Mouse (Mus musculus) embryo, embryonic 10 days (tissue): Measurements from ENCODE around the gene Urad.

ENCODE experiments used
- DNase-seq: peaks from one replicate; pipeline ENCODE4 v3.0.0-alpha.2; 2015; ENCODE audit warnings: low spot score

Gene Urad

DNA sequence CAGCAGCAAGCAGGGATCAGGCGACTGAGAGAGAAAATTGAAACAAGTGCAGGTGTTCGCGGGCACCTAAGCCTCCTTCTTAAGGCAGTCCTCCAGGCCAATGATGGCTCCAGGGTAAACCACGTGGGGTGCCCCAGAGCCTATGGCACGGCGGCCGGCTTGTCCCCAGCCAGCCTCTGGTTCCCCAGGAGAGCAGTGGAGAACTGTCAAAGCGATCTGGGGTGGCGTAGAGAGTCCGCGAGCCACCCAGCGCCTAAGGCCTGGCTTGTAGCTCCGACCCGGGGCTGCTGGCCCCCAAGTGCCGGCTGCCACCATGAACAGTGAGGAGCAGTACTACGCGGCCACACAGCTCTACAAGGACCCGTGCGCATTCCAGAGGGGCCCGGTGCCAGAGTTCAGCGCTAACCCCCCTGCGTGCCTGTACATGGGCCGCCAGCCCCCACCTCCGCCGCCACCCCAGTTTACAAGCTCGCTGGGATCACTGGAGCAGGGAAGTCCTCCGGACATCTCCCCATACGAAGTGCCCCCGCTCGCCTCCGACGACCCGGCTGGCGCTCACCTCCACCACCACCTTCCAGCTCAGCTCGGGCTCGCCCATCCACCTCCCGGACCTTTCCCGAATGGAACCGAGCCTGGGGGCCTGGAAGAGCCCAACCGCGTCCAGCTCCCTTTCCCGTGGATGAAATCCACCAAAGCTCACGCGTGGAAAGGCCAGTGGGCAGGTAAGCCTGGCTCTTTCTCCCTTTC, 52.1 kb downstream of the Urad start, which contains the start of gene Pdx1:
Pdx1 (plus strand) TSS at position 34 of the 747 bp plus-strand sequence.
- DNase-seq = peak; percentile 64

GRCm38 (mm10) chr5:147269371-147269770, 52.9 kb downstream of the Urad start:
- DNase-seq = no peak

GRCm38 (mm10) chr5:147268728-147269127, 53.5 kb downstream of the Urad start:
- no peak for DNase-seq

DNA sequence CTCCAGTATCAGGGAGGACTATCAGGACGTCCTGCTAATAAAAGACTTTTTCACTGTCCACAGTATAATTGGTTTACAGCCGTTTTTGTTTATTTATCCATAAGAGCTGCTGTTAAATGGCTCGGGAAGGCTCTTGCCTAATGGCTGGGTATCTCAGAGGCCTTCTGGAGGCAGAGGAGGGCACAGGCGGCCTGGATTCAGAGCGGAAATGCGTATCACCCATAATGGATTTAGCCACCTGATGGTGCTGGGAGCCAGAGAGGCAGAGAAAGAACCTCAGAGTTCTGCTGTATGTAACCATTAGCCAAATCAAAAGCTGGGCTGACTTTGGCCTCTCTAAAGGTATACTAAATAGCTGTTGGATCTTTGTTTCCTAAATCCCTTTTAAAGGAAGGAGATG, 54.8 kb downstream of the Urad start:
- DNase-seq = no peak
